Mouse (Mus musculus) thymus, postnatal 4 days (tissue): Measurements from ENCODE around the gene Camk1d.
"Not testable (repeated sequence)": the region's sequence is repeated elsewhere in the genome, so short reads cannot be mapped to it uniquely, and the experiment has no call there.

Experiments used
- DNase-seq: peaks from one replicate; pipeline ENCODE4 v3.0.0; 2021

Camk1d gene

GRCm38 (mm10) chr2:5561446-5561845 lies 152.9 kb downstream of the Camk1d start:
- DNase-seq: no peak

GRCm38 (mm10) chr2:5553264-5553663 lies 161.1 kb downstream of the Camk1d start:
- DNase-seq: no peak

GRCm38 (mm10) chr2:5551758-5552255 lies 162.5 kb downstream of the Camk1d start:
- no peak for DNase-seq

GRCm38 (mm10) chr2:5549334-5549733 lies 165.0 kb downstream of the Camk1d start:
- no peak for DNase-seq

- no peak for DNase-seq
Observed at GRCm38 (mm10) chr2:5548872-5549271, 165.4 kb downstream of the Camk1d start.

GRCm38 (mm10) chr2:5540870-5541269 lies 173.4 kb downstream of the Camk1d start:
- no peak for DNase-seq

GRCm38 (mm10) chr2:5539894-5540293 lies 174.4 kb downstream of the Camk1d start:
- DNase-seq: not testable (repeated sequence)

- no peak for DNase-seq
Observed at GRCm38 (mm10) chr2:5533868-5534267, 180.4 kb downstream of the Camk1d start.

GRCm38 (mm10) chr2:5529992-5530391 lies 184.3 kb downstream of the Camk1d start:
- DNase-seq: no peak

- no peak for DNase-seq
Observed at GRCm38 (mm10) chr2:5519221-5519669, 195.1 kb downstream of the Camk1d start.

- no peak for DNase-seq
Observed at GRCm38 (mm10) chr2:5515106-5515505, 199.2 kb downstream of the Camk1d start.

- DNase-seq: no peak
Observed at GRCm38 (mm10) chr2:5514095-5514494, 200.2 kb downstream of the Camk1d start.

GRCm38 (mm10) chr2:5513621-5514020 lies 200.7 kb downstream of the Camk1d start:
- DNase-seq: no peak

GRCm38 (mm10) chr2:5510042-5510441 lies 204.3 kb downstream of the Camk1d start:
- DNase-seq: no peak

GRCm38 (mm10) chr2:5499620-5500019 lies 214.7 kb downstream of the Camk1d start:
- no peak for DNase-seq

GRCm38 (mm10) chr2:5489916-5490315 lies 224.4 kb downstream of the Camk1d start:
- DNase-seq: no peak

GRCm38 (mm10) chr2:5487344-5487743 lies 227.0 kb downstream of the Camk1d start:
- no peak for DNase-seq

GRCm38 (mm10) chr2:5486663-5487062 lies 227.7 kb downstream of the Camk1d start:
- no peak for DNase-seq

GRCm38 (mm10) chr2:5485786-5486185 lies 228.5 kb downstream of the Camk1d start:
- no peak for DNase-seq

- DNase-seq: no peak
Observed at GRCm38 (mm10) chr2:5479886-5480285, 234.4 kb downstream of the Camk1d start.

- no peak for DNase-seq
Observed at GRCm38 (mm10) chr2:5478709-5479108, 235.6 kb downstream of the Camk1d start.

- peak; percentile 64 for DNase-seq
Observed at GRCm38 (mm10) chr2:5478256-5478655, 236.1 kb downstream of the Camk1d start.

- DNase-seq: no peak
Observed at GRCm38 (mm10) chr2:5477525-5477924, 236.8 kb downstream of the Camk1d start.

GRCm38 (mm10) chr2:5469366-5469941 lies 244.9 kb downstream of the Camk1d start:
- no peak for DNase-seq

GRCm38 (mm10) chr2:5467537-5467936 lies 246.8 kb downstream of the Camk1d start:
- DNase-seq: no peak
